Mouse (Mus musculus): ENCODE data around the gene Mtr. TPM values are rescaled to one million over a fixed set of nuclear protein-coding genes. Genes with fewer than 3 reads are reported as not detected.
A peak's percentile ranks its signal among the peaks of the same experiment; 100 is the strongest.

Mtr gene
- total and polyA plus RNA-seq, 2 experiments from 2014 or later: 3.0 to 7.8 TPM

DNA sequence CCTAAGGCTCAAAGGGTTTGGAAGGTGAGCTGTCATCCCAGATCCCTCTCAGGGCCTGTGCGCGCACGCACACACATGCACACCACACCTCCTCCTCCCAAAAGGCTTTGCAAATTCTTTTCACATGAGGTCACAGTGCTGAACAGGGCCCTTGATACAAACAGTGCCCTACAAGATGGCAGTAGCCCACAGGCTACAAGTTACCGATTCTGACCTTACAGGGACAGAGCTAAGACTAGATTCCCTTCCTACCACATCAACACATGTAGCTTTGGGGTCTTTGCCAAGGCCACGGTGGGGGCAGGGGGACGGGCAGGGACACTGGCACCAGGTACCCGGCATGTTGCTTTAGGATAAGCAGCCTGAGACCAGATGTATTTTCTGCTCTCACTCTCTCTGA is 35.9 kb upstream of the Mtr start:
- Histone ChIP-seq H3K27ac (no peak overlapping the region), H3K36me3 (ENCODE audit: insufficient read depth, low read length) (no peaks in the 10 kb centered on the region), H3K27me3 (ENCODE audit: insufficient read depth, low read length) (no peaks in the 10 kb centered on the region), H3K4me1 (ENCODE audit: insufficient read depth, low read length) (no peaks in the 10 kb centered on the region), H3K4me2 (ENCODE audit: low read depth, low read length) (no peak overlapping the region), H3K9me3 (ENCODE audit: low read length) (no peaks in the 10 kb centered on the region), H3K4me3 (ENCODE audit: low read length) (no peak overlapping the region), H3K9ac (replicated peaks; ENCODE audit: low read length) (no peak overlapping the region)
- no peak for ATAC-seq
- WGBS: 89% methylated on average over 7 of the region's 7 CpGs
- DNase-seq (ENCODE audit: low spot score): no peak
- TF ChIP-seq CTCF (IDR thresholded peaks at IDR 0.05; ENCODE audit: low read depth): no peak

DNA sequence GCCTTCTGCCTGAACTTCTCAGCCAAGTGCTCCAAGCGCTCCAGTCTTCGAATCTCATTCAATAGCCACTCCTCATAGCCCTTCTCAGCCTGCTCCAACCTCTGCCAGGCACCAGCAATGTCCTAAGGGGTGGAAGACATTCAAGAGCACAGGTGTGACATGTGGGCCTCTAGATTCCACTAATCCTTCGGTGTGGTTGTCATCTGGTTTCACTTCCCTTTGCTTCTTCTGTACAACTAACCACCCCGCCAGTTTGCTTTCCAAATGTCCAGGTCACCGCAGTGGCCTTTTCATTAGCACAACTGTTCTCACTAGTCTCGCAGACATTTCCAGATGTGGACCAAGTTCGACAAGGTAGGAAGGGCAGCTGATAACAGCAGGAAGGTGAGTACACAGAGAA is 32.8 kb upstream of the Mtr start:
- H3K4me3 ChIP-seq (ENCODE audit: low read length): no peak overlapping the region
- 96% methylated on average over 7 of the region's 7 CpGs for WGBS
- no peaks in the 10 kb centered on the region for H3K27me3 ChIP-seq (ENCODE audit: insufficient read depth, low read length)
- no peak overlapping the region for H3K27ac ChIP-seq
- DNase-seq (ENCODE audit: low spot score): no peak
- ATAC-seq: no peak
- TF ChIP-seq CTCF (IDR thresholded peaks at IDR 0.05; ENCODE audit: low read depth): no peak
- no peak overlapping the region for H3K9ac ChIP-seq (replicated peaks; ENCODE audit: low read length)
- no peak overlapping the region for H3K4me2 ChIP-seq (ENCODE audit: low read depth, low read length)
- no peaks in the 10 kb centered on the region for H3K36me3 ChIP-seq (ENCODE audit: insufficient read depth, low read length)
- H3K4me1 ChIP-seq (ENCODE audit: insufficient read depth, low read length): no peaks in the 10 kb centered on the region
- H3K9me3 ChIP-seq (ENCODE audit: low read length): no peaks in the 10 kb centered on the region

GRCm38 (mm10) chr13:12284528-12284927 is 26.6 kb upstream of the Mtr start:
- Histone ChIP-seq H3K36me3 (ENCODE audit: insufficient read depth, low read length) (no peaks in the 10 kb centered on the region), H3K4me2 (ENCODE audit: low read depth, low read length) (no peak overlapping the region), H3K27ac (no peak overlapping the region), H3K4me3 (ENCODE audit: low read length) (no peak overlapping the region), H3K27me3 (ENCODE audit: insufficient read depth, low read length) (no peaks in the 10 kb centered on the region), H3K4me1 (ENCODE audit: insufficient read depth, low read length) (no peaks in the 10 kb centered on the region), H3K9me3 (ENCODE audit: low read length) (no peaks in the 10 kb centered on the region), H3K9ac (replicated peaks; ENCODE audit: low read length) (no peak overlapping the region)
- DNase-seq (ENCODE audit: low spot score): no peak
- TF ChIP-seq CTCF (IDR thresholded peaks at IDR 0.05; ENCODE audit: low read depth): no peak
- WGBS: 95% methylated on average over 11 of the region's 11 CpGs
- ATAC-seq: no peak

DNA sequence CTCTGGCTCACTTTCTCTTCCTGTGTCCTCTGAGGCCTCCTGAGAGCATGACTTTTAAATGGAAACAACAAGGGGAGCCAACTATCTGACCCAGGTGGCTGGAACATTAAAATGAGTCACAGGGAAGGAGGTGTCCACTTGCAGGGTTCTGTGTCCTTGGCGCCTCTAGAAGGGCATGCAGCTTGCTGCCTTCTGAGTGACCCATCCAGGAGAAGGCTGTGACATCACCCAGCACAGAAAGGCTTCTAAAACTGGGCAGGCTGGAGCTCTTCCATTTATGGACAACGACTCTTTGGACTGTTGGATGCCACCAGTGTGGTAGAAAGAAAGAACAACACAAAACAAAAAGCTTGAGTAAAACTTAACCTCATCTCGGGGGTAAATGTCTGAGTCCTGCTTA is 25.9 kb upstream of the Mtr start:
- Histone ChIP-seq H3K9me3 (ENCODE audit: low read length) (no peaks in the 10 kb centered on the region), H3K27me3 (ENCODE audit: insufficient read depth, low read length) (no peaks in the 10 kb centered on the region), H3K9ac (replicated peaks; ENCODE audit: low read length) (no peak overlapping the region), H3K36me3 (ENCODE audit: insufficient read depth, low read length) (no peaks in the 10 kb centered on the region), H3K27ac (no peak overlapping the region), H3K4me2 (ENCODE audit: low read depth, low read length) (no peak overlapping the region), H3K4me3 (ENCODE audit: low read length) (no peak overlapping the region), H3K4me1 (ENCODE audit: insufficient read depth, low read length) (no peaks in the 10 kb centered on the region)
- DNase-seq (ENCODE audit: low spot score): no peak
- no peak for ATAC-seq
- WGBS: 87% methylated on average over 3 of the region's 3 CpGs
- TF ChIP-seq CTCF (IDR thresholded peaks at IDR 0.05; ENCODE audit: low read depth): no peak

DNA sequence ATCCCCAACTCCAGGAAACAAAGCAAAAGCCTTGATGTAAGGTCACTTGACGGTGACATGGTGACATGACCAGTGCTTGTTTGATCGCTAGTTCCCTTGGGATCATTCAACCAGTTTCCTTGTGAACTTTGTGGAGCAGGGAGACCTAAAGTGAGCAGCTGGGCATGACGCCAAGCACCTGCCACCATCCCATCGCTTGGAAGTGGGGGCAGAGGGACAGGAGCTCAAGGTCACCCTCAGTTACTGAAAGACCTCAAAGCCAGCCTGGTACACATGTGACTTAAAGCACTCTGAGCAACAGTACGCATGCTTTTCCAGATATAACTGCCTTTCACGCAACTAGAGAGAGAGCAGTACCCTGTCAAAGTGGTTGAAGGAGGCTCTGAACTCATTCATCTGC is 16.8 kb upstream of the Mtr start:
- ATAC-seq (no peak), DNase-seq (ENCODE audit: low spot score) (no peak)
- Histone ChIP-seq H3K27ac (no peak overlapping the region), H3K4me1 (ENCODE audit: insufficient read depth, low read length) (no peaks in the 10 kb centered on the region), H3K4me2 (ENCODE audit: low read depth, low read length) (no peak overlapping the region), H3K27me3 (ENCODE audit: insufficient read depth, low read length) (no peaks in the 10 kb centered on the region), H3K36me3 (ENCODE audit: insufficient read depth, low read length) (no peaks in the 10 kb centered on the region), H3K4me3 (ENCODE audit: low read length) (no peak overlapping the region), H3K9me3 (ENCODE audit: low read length) (no peaks in the 10 kb centered on the region), H3K9ac (replicated peaks; ENCODE audit: low read length) (no peak overlapping the region)
- no peak for TF ChIP-seq CTCF (IDR thresholded peaks at IDR 0.05; ENCODE audit: low read depth)
- 65% methylated on average over 6 of the region's 6 CpGs for WGBS

DNA sequence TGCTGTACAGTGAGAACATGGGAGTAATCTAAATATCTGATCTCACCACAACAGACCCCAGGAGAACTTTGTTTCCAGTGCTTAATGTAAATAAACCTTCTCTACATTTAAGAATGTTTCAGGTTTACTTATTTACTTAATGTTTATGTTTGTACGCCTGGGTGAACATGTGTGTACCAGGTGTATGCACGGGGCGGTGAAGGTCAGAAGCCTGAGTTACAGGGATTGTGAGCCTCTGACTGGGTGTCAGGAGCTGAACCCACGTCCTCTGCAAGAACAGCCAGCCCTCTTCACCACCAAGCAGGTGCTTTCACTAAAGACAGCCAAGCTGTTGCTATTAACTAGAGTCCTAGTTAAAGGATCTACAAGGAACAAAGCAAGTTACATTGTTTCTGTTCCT is 16.3 kb upstream of the Mtr start:
- no peak for ATAC-seq
- 87% methylated on average over 4 of the region's 4 CpGs for WGBS

GRCm38 (mm10) chr13:12272953-12273352 is 15.0 kb upstream of the Mtr start:
- ATAC-seq (peak; percentile 53; the same call in 1 of the 2 replicates), DNase-seq (ENCODE audit: low spot score) (peak; percentile 58)
- TF ChIP-seq CTCF (IDR thresholded peaks at IDR 0.05; ENCODE audit: low read depth): peak; percentile 74
- no peak overlapping the region for H3K9ac ChIP-seq (replicated peaks; ENCODE audit: low read length)
- WGBS: 49% methylated on average over 3 of the region's 3 CpGs
- H3K9me3 ChIP-seq (ENCODE audit: low read length): no peaks in the 10 kb centered on the region
- no peak overlapping the region for H3K27ac ChIP-seq
- no peaks in the 10 kb centered on the region for H3K36me3 ChIP-seq (ENCODE audit: insufficient read depth, low read length)
- H3K27me3 ChIP-seq (ENCODE audit: insufficient read depth, low read length): no peaks in the 10 kb centered on the region
- no peak overlapping the region for H3K4me3 ChIP-seq (ENCODE audit: low read length)
- H3K4me2 ChIP-seq (ENCODE audit: low read depth, low read length): no peak overlapping the region
- H3K4me1 ChIP-seq (ENCODE audit: insufficient read depth, low read length): no peaks in the 10 kb centered on the region

More for the DNA sequence above, 16.3 kb upstream of the Mtr start:
- Histone ChIP-seq H3K27me3 (ENCODE audit: insufficient read depth, low read length) (no peaks in the 10 kb centered on the region), H3K9ac (replicated peaks; ENCODE audit: low read length) (no peak overlapping the region), H3K9me3 (ENCODE audit: low read length) (no peaks in the 10 kb centered on the region), H3K36me3 (ENCODE audit: insufficient read depth, low read length) (no peaks in the 10 kb centered on the region), H3K4me1 (ENCODE audit: insufficient read depth, low read length) (no peaks in the 10 kb centered on the region), H3K27ac (no peak overlapping the region), H3K4me2 (ENCODE audit: low read depth, low read length) (no peak overlapping the region), H3K4me3 (ENCODE audit: low read length) (no peak overlapping the region)
- TF ChIP-seq CTCF (IDR thresholded peaks at IDR 0.05; ENCODE audit: low read depth): no peak
- no peak for DNase-seq (ENCODE audit: low spot score)
